Mouse (Mus musculus) midbrain, embryonic 16.5 days (tissue): Measurements from ENCODE around the gene Jarid2. TPM values are rescaled to one million over a fixed set of nuclear protein-coding genes. Genes with fewer than 3 reads are reported as not detected.
"Not testable (repeated sequence)": the region's sequence is repeated elsewhere in the genome, so short reads cannot be mapped to it uniquely, and the experiment has no call there.

Experiments
- ATAC-seq: fragments of 200-750 bp; cut with Nextera tagmentation; 2 replicates; pipeline ENCODE4 v1.8.0; 2017; ENCODE audit warnings: moderate TSS enrichment
- H3K27ac ChIP-seq: fragments of 300-500 bp; sonication (generic); 2 replicates; pipeline ENCODE4 v1.5.1; 2014; ENCODE audit warnings: mild to moderate bottlenecking, low read length, mixed read lengths
- H3K27me3 ChIP-seq: fragments of 300-500 bp; sonication (generic); 2 replicates; pipeline ENCODE4 v1.6.1; 2014; ENCODE audit warnings: low read depth, low read length, mixed read lengths; ENCODE audit not compliant: control insufficient read depth, insufficient read depth
- H3K36me3 ChIP-seq: fragments of 300-500 bp; sonication (generic); 2 replicates; pipeline ENCODE4 v1.6.1; 2014; ENCODE audit warnings: mild to moderate bottlenecking, low read length, moderate library complexity, mixed read lengths; ENCODE audit not compliant: control insufficient read depth, insufficient read depth
- H3K4me1 ChIP-seq: fragments of 300-500 bp; sonication (generic); 2 replicates; pipeline ENCODE4 v1.6.1; 2014; ENCODE audit warnings: mild to moderate bottlenecking, low read length, mixed read lengths; ENCODE audit not compliant: control insufficient read depth, insufficient read depth
- H3K4me2 ChIP-seq: fragments of 300-500 bp; sonication (generic); 2 replicates; pipeline ENCODE4 v1.6.1; 2014; ENCODE audit warnings: mild to moderate bottlenecking, low read length, mixed read lengths
- H3K4me3 ChIP-seq: fragments of 300-500 bp; sonication (generic); 2 replicates; pipeline ENCODE4 v1.5.1; 2014; ENCODE audit warnings: low read depth, mild to moderate bottlenecking, low read length, moderate library complexity, mixed read lengths
- H3K9ac ChIP-seq: fragments of 300-500 bp; sonication (generic); 2 replicates; pipeline ENCODE4 v1.6.1; 2014; ENCODE audit warnings: low read depth, low read length, mixed read lengths
- H3K9me3 ChIP-seq: fragments of 300-500 bp; sonication (generic); replicated peaks from 2 replicates; pipeline ENCODE4 v1.6.1; 2014; ENCODE audit warnings: mild to moderate bottlenecking, low read length, mixed read lengths; ENCODE audit not compliant: control insufficient read depth, poor library complexity, severe bottlenecking
- WGBS: fragments of 180-500 bp; shearing (Covaris S2); extraction: QIAGEN DNeasy Blood & Tissue Kit; methylation state at CpG from one replicate; pipeline ENCODE4 v1.1.7; 2014; 5-methylcytosine and 5-hydroxymethylcytosine counted together
- polyA plus RNA-seq: library from polyadenylated mRNA; unstranded; fragments of >200 nt; fragmentation: Nextera tagmentation; extraction: Ambion mirVana; gene quantifications from 2 replicates; pipeline ENCODE4 v1.2.1, GENCODE M21; 2015

Jarid2 gene
- polyA plus RNA-seq, 1 experiment from 2014 or later: 36.6 TPM

DNA sequence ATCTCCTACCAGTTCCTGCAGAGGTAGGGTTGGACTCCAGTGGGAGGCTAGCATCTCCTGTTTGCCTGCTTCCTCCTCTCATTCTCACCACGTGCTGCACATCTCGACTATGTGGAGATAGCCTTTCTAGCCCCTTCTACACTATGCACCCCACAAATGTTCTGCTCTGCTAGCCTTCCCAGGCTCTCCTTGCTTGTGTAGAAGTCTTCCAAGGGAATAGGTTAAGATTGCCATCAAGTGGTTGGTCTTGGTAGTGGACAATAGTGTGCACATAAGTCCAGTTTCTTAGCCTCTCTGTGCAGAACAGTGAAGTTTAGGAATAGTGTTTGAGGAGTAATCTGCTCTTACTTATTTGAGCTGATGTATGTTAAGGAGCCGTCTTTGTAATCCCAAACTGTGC, 104.1 kb downstream of the Jarid2 start:
- no peak overlapping the region for H3K4me3 ChIP-seq
- H3K27me3 ChIP-seq: no peaks in the 10 kb centered on the region
- H3K36me3 ChIP-seq: no peaks in the 10 kb centered on the region
- no peak overlapping the region for H3K4me2 ChIP-seq
- ATAC-seq: peak; percentile 73
- H3K9me3 ChIP-seq: no peaks in the 10 kb centered on the region
- H3K27ac ChIP-seq: no peak overlapping the region
- 51% methylated on average over 3 of the region's 3 CpGs for WGBS
- H3K9ac ChIP-seq: no peak overlapping the region
- H3K4me1 ChIP-seq: 0 out of 2 replicates have a peak, but pooled peaks cover 3% of the 10 kb centered on the region

GRCm38 (mm10) chr13:44837445-44837844, 108.2 kb downstream of the Jarid2 start:
- Histone ChIP-seq H3K27ac (no peak overlapping the region), H3K9me3 (no peaks in the 10 kb centered on the region), H3K4me3 (no peak overlapping the region), H3K27me3 (no peaks in the 10 kb centered on the region), H3K9ac (no peak overlapping the region), H3K36me3 (no peaks in the 10 kb centered on the region), H3K4me2 (no peak overlapping the region), H3K4me1 (peaks cover 19% of the 10 kb centered on the region)
- 88% methylated on average over 6 of the region's 6 CpGs for WGBS
- no peak for ATAC-seq

- ATAC-seq: peak; percentile 95
- Histone ChIP-seq H3K4me3 (peak overlapping the region; percentile 35), H3K4me1 (peaks cover 35% of the 10 kb centered on the region), H3K9me3 (no peaks in the 10 kb centered on the region), H3K36me3 (no peaks in the 10 kb centered on the region), H3K4me2 (peak overlapping the region; percentile 62), H3K27ac (peak overlapping the region; percentile 96), H3K9ac (peak overlapping the region; percentile 64), H3K27me3 (no peaks in the 10 kb centered on the region)
- under 1% methylated on average over 20 of the region's 20 CpGs for WGBS
Measured at GRCm38 (mm10) chr13:44839866-44840835, 110.9 kb downstream of the Jarid2 start.

DNA sequence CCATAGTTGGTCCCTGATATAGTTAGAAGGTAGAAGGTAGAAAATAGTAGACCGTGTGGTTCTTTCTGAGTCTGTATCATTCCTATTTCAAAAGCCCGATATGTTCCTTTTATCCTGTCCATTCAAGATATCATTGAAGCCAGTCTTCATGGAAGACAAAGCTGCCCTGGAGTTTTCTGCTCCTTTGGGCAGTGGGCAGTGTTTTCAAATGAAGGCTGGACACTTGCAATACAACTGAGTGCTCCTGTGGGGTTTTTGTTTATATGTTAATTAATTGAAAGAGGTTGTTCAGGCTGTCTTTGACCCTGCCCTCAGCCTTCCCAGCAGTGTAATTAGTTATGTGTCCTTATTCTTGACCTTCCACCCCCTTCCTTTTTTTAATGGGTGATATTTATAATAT, 122.2 kb downstream of the Jarid2 start:
- Histone ChIP-seq H3K9me3 (no peaks in the 10 kb centered on the region), H3K36me3 (peaks cover 3% of the 10 kb centered on the region; the same call in 1 of the 2 replicates), H3K27me3 (no peaks in the 10 kb centered on the region), H3K4me1 (0 out of 2 replicates have a peak, but pooled peaks cover 2% of the 10 kb centered on the region), H3K27ac (no peak overlapping the region), H3K4me3 (no peak overlapping the region), H3K4me2 (no peak overlapping the region), H3K9ac (no peak overlapping the region)
- 38% methylated on average over 2 of the region's 2 CpGs for WGBS
- no peak for ATAC-seq

DNA sequence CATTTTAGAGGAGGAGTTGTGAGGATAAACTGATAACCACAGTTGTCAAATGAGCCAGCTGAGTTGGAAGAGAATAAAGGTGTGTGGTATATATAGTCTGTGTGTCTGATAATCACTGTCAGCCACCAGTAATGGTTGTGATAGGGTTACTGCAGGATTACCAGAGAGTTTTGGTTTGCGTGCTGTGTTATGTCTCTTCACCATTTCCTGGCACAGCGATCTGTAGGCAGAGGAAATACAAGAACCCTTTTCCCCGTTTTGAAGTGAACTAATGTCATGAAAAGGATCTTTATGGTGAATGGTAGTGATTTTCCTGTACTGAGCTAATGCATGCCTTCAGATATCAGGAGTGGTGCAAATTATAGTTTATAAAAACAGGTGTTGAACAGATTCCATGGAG, 122.8 kb downstream of the Jarid2 start:
- ATAC-seq: no peak
- Histone ChIP-seq H3K9me3 (no peaks in the 10 kb centered on the region), H3K27me3 (no peaks in the 10 kb centered on the region), H3K36me3 (peaks cover 3% of the 10 kb centered on the region; the same call in 1 of the 2 replicates), H3K4me3 (no peak overlapping the region), H3K4me2 (no peak overlapping the region), H3K27ac (no peak overlapping the region), H3K4me1 (peaks cover 4% of the 10 kb centered on the region; the same call in 1 of the 2 replicates), H3K9ac (no peak overlapping the region)
- 78% methylated on average over 3 of the region's 3 CpGs for WGBS

DNA sequence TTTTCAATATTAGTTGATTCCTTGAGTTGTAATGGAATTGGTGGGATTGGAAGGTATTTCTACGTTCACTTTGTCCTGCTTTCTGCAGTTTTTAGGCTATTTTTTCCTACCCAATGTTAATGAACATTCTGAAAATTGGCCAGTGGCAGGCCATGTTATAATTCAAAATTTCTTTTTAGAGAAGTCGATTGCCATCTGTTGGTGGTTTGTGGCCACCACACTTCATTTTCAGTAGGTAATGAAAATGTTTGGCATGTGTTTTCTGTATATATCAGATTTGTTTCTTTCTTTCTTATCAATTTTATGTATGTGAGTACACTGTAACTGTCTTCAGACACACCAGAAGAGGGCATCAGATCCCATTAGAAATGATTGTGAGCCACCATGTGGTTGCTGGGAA, 136.3 kb downstream of the Jarid2 start:
- H3K27me3 ChIP-seq: no peaks in the 10 kb centered on the region

GRCm38 (mm10) chr13:44868037-44868650, 138.9 kb downstream of the Jarid2 start:
- 50% methylated on average over 4 of the region's 4 CpGs for WGBS
- ATAC-seq: peak; percentile 63; the same call in 1 of the 2 replicates
- H3K9me3 ChIP-seq: no peaks in the 10 kb centered on the region

More for the DNA sequence above, 136.3 kb downstream of the Jarid2 start:
- Histone ChIP-seq H3K4me2 (no peak overlapping the region), H3K27ac (no peak overlapping the region), H3K9ac (no peak overlapping the region), H3K4me1 (peaks cover 9% of the 10 kb centered on the region), H3K36me3 (no peaks in the 10 kb centered on the region), H3K4me3 (no peak overlapping the region), H3K9me3 (no peaks in the 10 kb centered on the region)
- WGBS: 97% methylated on average over 2 of the region's 2 CpGs
- ATAC-seq: no peak

GRCm38 (mm10) chr13:44869418-44870119, 140.3 kb downstream of the Jarid2 start:
- H3K27ac ChIP-seq, H3K9me3 ChIP-seq, H3K4me3 ChIP-seq, H3K27me3 ChIP-seq, H3K9ac ChIP-seq, H3K4me2 ChIP-seq, H3K36me3 ChIP-seq: not testable (repeated sequence)
- ATAC-seq: peak; percentile 98
- H3K4me1 ChIP-seq: peaks cover 12% of the 10 kb centered on the region
- WGBS: 73% methylated on average over 47 of the region's 47 CpGs

More at GRCm38 (mm10) chr13:44868037-44868650, 138.9 kb downstream of the Jarid2 start:
- H3K27ac ChIP-seq: peak overlapping the region; percentile 62
- H3K27me3 ChIP-seq: no peaks in the 10 kb centered on the region
- H3K4me2 ChIP-seq: no peak overlapping the region
- H3K9ac ChIP-seq: no peak overlapping the region
- H3K36me3 ChIP-seq: no peaks in the 10 kb centered on the region
- H3K4me3 ChIP-seq: no peak overlapping the region
- peaks cover 9% of the 10 kb centered on the region for H3K4me1 ChIP-seq
